Mouse (Mus musculus) left cerebral cortex, adult 18-20 months (tissue): ENCODE data around the gene Gm21972. TPM values are rescaled to one million over a fixed set of nuclear protein-coding genes. Genes with fewer than 3 reads are reported as not detected.

Experiments used
- total RNA-seq, 2 experiments: library from RNA; stranded (reverse); gene quantifications; 2 replicates each; pipeline ENCODE4 v1.2.3; 2021

Gm21972 gene
- total RNA-seq, 2 experiments from 2014 or later = 9.8 to 10.3 TPM

Other genes with a start within 250 kb of the Gm21972 start
- 100 to 1,000 TPM; 731 to 809 TPM for gene Itm2c, start 239.4 kb upstream of the Gm21972 start, total RNA-seq
- gene 4933407L21Rik, start 205.2 kb upstream of the Gm21972 start, total RNA-seq = 1 to 10 TPM; 5.2 to 7.7 TPM
- gene Gpr55, start 172.6 kb upstream of the Gm21972 start, total RNA-seq = under 1 TPM; 0.09 to 0.14 TPM
- under 1 TPM; 0.37 to 0.79 TPM for gene Spata3, start 116.8 kb upstream of the Gm21972 start, total RNA-seq
- gene 2810459M11Rik, start 87.8 kb upstream of the Gm21972 start, total RNA-seq = 10 to 100 TPM; 10.8 to 10.9 TPM
- gene Psmd1, start 69.2 kb upstream of the Gm21972 start, total RNA-seq = 100 to 1,000 TPM; 114 to 115 TPM
- not detected for gene Htr2b, start 21.7 kb upstream of the Gm21972 start, total RNA-seq
- gene Armc9, start 21.1 kb downstream of the Gm21972 start, total RNA-seq = 10 to 100 TPM; 32.2 to 36.4 TPM
- gene B3gnt7, start 169.2 kb downstream of the Gm21972 start, total RNA-seq = 1 to 10 TPM in 1 of 2 experiments, under 1 TPM in 1; 0.77 to 1.1 TPM
- 100 to 1,000 TPM; 130 TPM for gene Ncl, start 225.8 kb downstream of the Gm21972 start, total RNA-seq